Mouse (Mus musculus) WW6 (cell line): ENCODE results near the gene Med8.

ENCODE experiments used
- DNase-seq: peaks from one replicate; pipeline ENCODE4 v3.0.0-alpha.2; 2013; ENCODE audit warnings: low read depth, low spot score

The Med8 gene

GRCm38 (mm10) chr4:118415779-118416178 lies 6.6 kb downstream of the Med8 start:
- DNase-seq: no peak

- DNase-seq: no peak
Observed at GRCm38 (mm10) chr4:118416329-118416728, 7.2 kb downstream of the Med8 start.

- no peak for DNase-seq
Observed at GRCm38 (mm10) chr4:118417112-118417797, 8.1 kb downstream of the Med8 start.

- no peak for DNase-seq
Observed at GRCm38 (mm10) chr4:118421384-118421783, 12.2 kb downstream of the Med8 start.

- DNase-seq: no peak
Observed at GRCm38 (mm10) chr4:118424541-118425160, 15.5 kb downstream of the Med8 start.

GRCm38 (mm10) chr4:118425374-118425773 lies 16.2 kb downstream of the Med8 start:
- DNase-seq: no peak

- no peak for DNase-seq
Observed at GRCm38 (mm10) chr4:118427415-118427767, 18.3 kb downstream of the Med8 start.

- DNase-seq: peak; percentile 40
Observed at GRCm38 (mm10) chr4:118427768-118428451, 18.8 kb downstream of the Med8 start, which contains the start of gene Elovl1. Elovl1 (plus strand) TSS chr4:118428093.

GRCm38 (mm10) chr4:118428531-118429214 lies 19.5 kb downstream of the Med8 start:
- DNase-seq: no peak

- no peak for DNase-seq
Observed at GRCm38 (mm10) chr4:118429215-118429895, 20.2 kb downstream of the Med8 start.

GRCm38 (mm10) chr4:118432332-118432731 lies 23.2 kb downstream of the Med8 start:
- DNase-seq: no peak

- DNase-seq: peak; percentile 96
Observed at GRCm38 (mm10) chr4:118436820-118437603, 27.9 kb downstream of the Med8 start, which contains the start of gene Cdc20. Cdc20 (minus strand) TSS chr4:118437352.

- DNase-seq: no peak
Observed at GRCm38 (mm10) chr4:118437829-118438253, 28.7 kb downstream of the Med8 start.

GRCm38 (mm10) chr4:118445088-118445487 lies 36.0 kb downstream of the Med8 start:
- no peak for DNase-seq

GRCm38 (mm10) chr4:118445781-118446414 lies 36.8 kb downstream of the Med8 start:
- DNase-seq: no peak

- DNase-seq: no peak
Observed at GRCm38 (mm10) chr4:118446415-118447153, 37.4 kb downstream of the Med8 start.

GRCm38 (mm10) chr4:118457345-118457975 lies 48.3 kb downstream of the Med8 start, which contains the start of gene Mpl:
Mpl (minus strand) TSS chr4:118457513.
- no peak for DNase-seq

- DNase-seq: no peak
Observed at GRCm38 (mm10) chr4:118464956-118465355, 55.8 kb downstream of the Med8 start.
